Mouse (Mus musculus): ENCODE measurements around the gene Kif13a. TPM values are rescaled to one million over a fixed set of nuclear protein-coding genes. Genes with fewer than 3 reads are reported as not detected.

Gene Kif13a
- total and polyA plus RNA-seq, 3 experiments, result 1.2 to 1.7 TPM; not detected in 1

DNA sequence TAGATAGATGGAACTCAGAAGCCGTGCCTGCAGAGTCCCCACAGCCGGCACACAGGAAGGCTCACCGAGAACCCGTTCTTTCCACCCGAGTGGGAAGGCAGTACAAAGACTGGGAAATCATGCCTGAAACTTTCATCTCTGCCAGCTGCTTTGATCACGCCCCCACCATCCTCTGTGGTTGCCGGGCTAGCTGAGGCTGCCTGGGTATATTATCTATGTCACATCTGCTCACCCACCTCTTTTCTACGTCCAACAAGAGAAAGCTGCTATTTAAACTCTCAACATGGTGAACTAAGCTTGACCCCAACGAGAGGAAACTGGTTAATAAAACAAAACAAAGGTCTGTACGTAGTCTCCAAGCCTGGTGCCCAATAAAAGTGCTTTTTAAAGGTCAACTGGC is 149.8 kb downstream of the Kif13a start (continued):
- no peak for TF ChIP-seq MAFK (IDR thresholded peaks at IDR 0.05; ENCODE audit: borderline replicate concordance, low read depth, low read length)
- TF ChIP-seq POLR2AphosphoS2 (IDR thresholded peaks at IDR 0.05; ENCODE audit: low read length), result no peak

DNA sequence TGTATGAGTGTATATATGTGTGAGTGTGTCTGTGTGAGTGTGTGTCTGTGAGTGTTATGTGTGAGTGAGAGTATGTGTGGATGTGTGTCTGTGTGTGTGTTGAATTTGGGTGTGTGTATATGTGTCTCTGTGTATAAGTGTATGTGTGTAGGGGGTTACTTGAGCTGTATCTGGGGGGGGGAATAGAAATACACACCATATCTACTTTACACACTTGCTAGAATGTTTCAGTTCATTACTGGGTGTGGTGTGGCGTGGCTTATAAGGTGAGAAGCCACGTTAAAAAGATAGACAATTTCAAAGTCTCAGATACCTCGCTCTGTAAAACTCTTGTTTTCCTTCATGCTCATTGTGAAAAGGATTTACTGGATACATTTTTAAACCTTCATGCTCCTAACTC is 152.2 kb downstream of the Kif13a start:
- DNase-seq (ENCODE audit: low read depth, low spot score), result no peak
- H3K4me3 ChIP-seq (ENCODE audit: control insufficient read depth in 1 of 2, insufficient read depth in 1 of 2, low read depth in 2 of 2, low read length in 2 of 2), result no peak overlapping the region
- H3K27me3 ChIP-seq (ENCODE audit: control insufficient read depth in 1 of 2, insufficient read depth in 2 of 2, low read length in 2 of 2), result no peaks in the 10 kb centered on the region
- peaks cover 0 to 3% of the 10 kb centered on the region in 2 experiments; a peak in 2 of 4 replicates for H3K36me3 ChIP-seq (ENCODE audit: control insufficient read depth in 1 of 2, insufficient read depth in 2 of 2, low read length in 2 of 2)
- peaks cover 0 to 16% of the 10 kb centered on the region in 2 experiments; a peak in 2 of 4 replicates for H3K4me1 ChIP-seq (ENCODE audit: control insufficient read depth in 1 of 2, insufficient read depth in 2 of 2, low read length in 2 of 2)
- TF ChIP-seq TAL1 (IDR thresholded peaks at IDR 0.05; ENCODE audit: low read length) (no peak), RCOR1 (IDR thresholded peaks at IDR 0.05; ENCODE audit: low read depth, low read length) (no peak), GABPA (IDR thresholded peaks at IDR 0.05; ENCODE audit: low read depth, low read length) (no peak), MYB (IDR thresholded peaks at IDR 0.05; ENCODE audit: low read depth, low read length) (no peak), TCF12 (IDR thresholded peaks at IDR 0.05; ENCODE audit: low read depth, low read length) (no peak), CTCF (IDR thresholded peaks at IDR 0.05 in 2 of 3, conservative IDR thresholded peaks at IDR 0.05 in 1 of 3; ENCODE audit: control insufficient read depth in 1 of 3, insufficient read depth in 1 of 3, low read depth in 2 of 3, low read length in 3 of 3, poor library complexity in 1 of 3, severe bottlenecking in 1 of 3) (no peak), POLR2AphosphoS5 (IDR thresholded peaks at IDR 0.05; ENCODE audit: borderline replicate concordance, low read depth, low read length) (no peak), POLR2AphosphoS2 (IDR thresholded peaks at IDR 0.05; ENCODE audit: low read length) (no peak), POLR2A (IDR thresholded peaks at IDR 0.05; ENCODE audit: control insufficient read depth in 1 of 2, insufficient read depth in 1 of 2, low read depth in 1 of 2, low read length in 2 of 2, poor library complexity in 1 of 2) (no peak)
- H3K79me2 ChIP-seq (ENCODE audit: control insufficient read depth, insufficient read depth, low read length, poor library complexity), result no peaks in the 10 kb centered on the region
- H3K9me3 ChIP-seq (replicated peaks; ENCODE audit: insufficient read depth, low read length), result no peaks in the 10 kb centered on the region
- H3K9ac ChIP-seq (ENCODE audit: control insufficient read depth, low read depth, low read length, poor library complexity, severe bottlenecking), result no peak overlapping the region
- H3K27ac ChIP-seq (ENCODE audit: control insufficient read depth, low read depth, low read length), result no peak overlapping the region

DNA sequence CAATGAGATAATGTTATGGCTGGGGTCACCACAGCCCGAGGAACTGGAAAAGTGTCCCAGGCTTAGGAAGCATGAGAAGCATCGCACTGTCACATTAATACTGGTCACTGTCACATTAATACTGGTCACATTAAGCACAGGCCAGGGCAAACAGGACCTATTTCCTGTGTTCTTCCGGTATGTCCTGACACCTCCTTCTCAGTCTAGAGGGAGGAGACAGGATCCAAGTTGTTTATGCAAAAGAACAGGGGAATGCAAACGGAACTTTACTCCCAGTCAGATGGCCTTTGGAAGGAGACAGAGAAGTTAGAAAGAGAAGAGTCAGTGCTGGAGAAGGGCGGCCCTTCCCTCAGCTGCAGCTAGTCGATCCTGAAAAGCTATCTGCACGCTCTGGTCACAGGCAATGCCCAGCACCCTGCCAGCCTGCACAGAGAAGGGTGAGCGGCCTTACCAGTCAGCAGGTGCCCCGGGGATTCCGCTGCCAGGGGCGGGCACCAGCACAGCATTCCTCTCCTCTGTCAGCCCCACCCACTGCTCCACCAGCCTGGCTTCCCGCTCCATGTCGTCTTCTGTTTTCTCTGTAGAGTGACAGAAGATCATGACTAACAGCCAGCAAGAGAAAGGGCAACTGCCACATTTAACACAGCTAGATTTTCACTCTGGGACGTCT is 152.9 kb downstream of the Kif13a start:
- H3K4me1 ChIP-seq (ENCODE audit: control insufficient read depth in 1 of 2, insufficient read depth in 2 of 2, low read length in 2 of 2), result peaks cover 0 to 16% of the 10 kb centered on the region in 2 experiments; a peak in 2 of 4 replicates
- H3K79me2 ChIP-seq (ENCODE audit: control insufficient read depth, insufficient read depth, low read length, poor library complexity), result no peaks in the 10 kb centered on the region
- DNase-seq (ENCODE audit: low read depth, low spot score), result no peak
- H3K36me3 ChIP-seq (ENCODE audit: control insufficient read depth in 1 of 2, insufficient read depth in 2 of 2, low read length in 2 of 2), result peaks cover 0 to 3% of the 10 kb centered on the region in 2 experiments; a peak in 2 of 4 replicates
- no peak overlapping the region for H3K27ac ChIP-seq (ENCODE audit: control insufficient read depth, low read depth, low read length)
- no peak overlapping the region for H3K9ac ChIP-seq (ENCODE audit: control insufficient read depth, low read depth, low read length, poor library complexity, severe bottlenecking)
- H3K27me3 ChIP-seq (ENCODE audit: control insufficient read depth in 1 of 2, insufficient read depth in 2 of 2, low read length in 2 of 2), result no peaks in the 10 kb centered on the region
- TF ChIP-seq JUND (IDR thresholded peaks at IDR 0.05; ENCODE audit: low read depth, low read length), result no peak
- no peak for TF ChIP-seq MAX (IDR thresholded peaks at IDR 0.05; ENCODE audit: low read length)
- no peak for TF ChIP-seq ELF1 (IDR thresholded peaks at IDR 0.05; ENCODE audit: low read depth, low read length)
- TF ChIP-seq SMC3 (IDR thresholded peaks at IDR 0.05; ENCODE audit: low read depth, low read length), result no peak
- TF ChIP-seq POLR2AphosphoS2 (IDR thresholded peaks at IDR 0.05; ENCODE audit: low read length), result no peak
- TF ChIP-seq SIN3A (IDR thresholded peaks at IDR 0.05; ENCODE audit: low read length), result no peak
- no peak overlapping the region for H3K4me3 ChIP-seq (ENCODE audit: control insufficient read depth in 1 of 2, insufficient read depth in 1 of 2, low read depth in 2 of 2, low read length in 2 of 2)
- no peaks in the 10 kb centered on the region for H3K9me3 ChIP-seq (replicated peaks; ENCODE audit: insufficient read depth, low read length)

Measured in MEL (cell line).